Mouse (Mus musculus) forebrain, embryonic 14.5 days (tissue): ENCODE measurements around the gene Prkce. TPM values are rescaled to one million over a fixed set of nuclear protein-coding genes. Genes with fewer than 3 reads are reported as not detected.

Experiments used
- ATAC-seq: fragments of 200-750 bp; cut with Nextera tagmentation; 2 replicates; pipeline ENCODE4 v1.8.0; 2017; ENCODE audit warnings: mild to moderate bottlenecking, moderate library complexity
- DNase-seq: peaks from one replicate; pipeline ENCODE4 v3.0.0-alpha.2; 2015; ENCODE audit warnings: low spot score
- H3K27ac ChIP-seq: fragments of 300-500 bp; sonication (generic); 2 replicates; pipeline ENCODE4 v1.5.1; 2014; ENCODE audit warnings: low read depth, mild to moderate bottlenecking, control low read depth, low read length, moderate library complexity
- H3K27me3 ChIP-seq: fragments of 300-500 bp; sonication (generic); replicated peaks from 2 replicates; pipeline ENCODE4 v1.6.1; 2014; ENCODE audit warnings: low read length, control low read depth, mixed read lengths; ENCODE audit not compliant: control insufficient read depth, insufficient read depth
- H3K36me3 ChIP-seq: fragments of 300-500 bp; sonication (generic); 2 replicates; pipeline ENCODE4 v1.6.1; 2014; ENCODE audit warnings: low read length, control low read depth; ENCODE audit not compliant: control insufficient read depth, insufficient read depth
- H3K4me1 ChIP-seq: fragments of 300-500 bp; sonication (generic); 2 replicates; pipeline ENCODE4 v1.6.1; 2014; ENCODE audit warnings: antibody characterized with exemption, low read length, control low read depth; ENCODE audit not compliant: control insufficient read depth, insufficient read depth
- H3K4me2 ChIP-seq: fragments of 300-500 bp; sonication (generic); 2 replicates; pipeline ENCODE4 v1.6.1; 2014; ENCODE audit warnings: mild to moderate bottlenecking, control low read depth, low read length
- H3K4me3 ChIP-seq: fragments of 300-500 bp; sonication (generic); 2 replicates; pipeline ENCODE4 v1.5.1; 2014; ENCODE audit warnings: low read depth, low read length, control low read depth
- H3K9ac ChIP-seq: fragments of 300-500 bp; sonication (generic); 2 replicates; pipeline ENCODE4 v1.6.1; 2014; ENCODE audit warnings: mild to moderate bottlenecking, low read length, control low read depth, moderate library complexity
- H3K9me3 ChIP-seq: fragments of 300-500 bp; sonication (generic); replicated peaks from 2 replicates; pipeline ENCODE4 v1.6.1; 2016; ENCODE audit warnings: low read length, control low read depth, mixed read lengths; ENCODE audit not compliant: control insufficient read depth
- WGBS: fragments of 180-500 bp; shearing (Covaris S2); extraction: QIAGEN DNeasy Blood & Tissue Kit; methylation state at CpG from one replicate; pipeline ENCODE4 v1.1.7; 2014; 5-methylcytosine and 5-hydroxymethylcytosine counted together
- polyA plus RNA-seq: library from polyadenylated mRNA; unstranded; fragments of >200 nt; fragmentation: Nextera tagmentation; extraction: Ambion mirVana; gene quantifications from 2 replicates; pipeline ENCODE4 v1.2.1, GENCODE M21; 2014

Prkce gene
- polyA plus RNA-seq, 1 experiment from 2014 or later: 16.9 TPM

GRCm38 (mm10) chr17:86253884-86254283, 86.3 kb downstream of the Prkce start:
- 0 out of 2 replicates have a peak overlapping the region, but pooled peaks have one; percentile 44 for H3K27ac ChIP-seq
- ATAC-seq: no peak

DNA sequence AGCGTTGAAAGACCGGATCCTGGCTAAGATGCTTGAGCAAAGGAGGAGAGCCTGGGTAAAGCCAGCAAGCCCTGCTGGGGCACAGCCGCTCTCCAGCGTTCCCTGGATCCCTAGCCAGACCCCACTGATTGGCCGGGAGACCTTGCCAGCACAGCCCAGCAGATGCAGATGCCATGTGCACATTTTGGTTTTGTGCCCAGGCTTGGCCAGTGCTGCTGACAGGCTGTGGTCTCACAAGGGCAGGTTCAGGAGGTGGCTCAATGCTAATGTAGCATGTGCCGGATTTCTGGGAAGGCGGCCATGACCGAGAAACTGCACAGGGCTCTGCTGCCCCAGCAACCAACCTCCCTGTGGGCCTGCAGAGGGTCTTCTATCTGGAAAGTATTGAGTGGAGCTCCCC, 86.7 kb downstream of the Prkce start:
- Histone ChIP-seq H3K4me1 (peaks cover 2% of the 10 kb centered on the region), H3K27me3 (no peaks in the 10 kb centered on the region), H3K27ac (0 out of 2 replicates have a peak overlapping the region, but pooled peaks have one; percentile 44), H3K4me3 (no peak overlapping the region), H3K9ac (no peak overlapping the region), H3K9me3 (no peaks in the 10 kb centered on the region), H3K36me3 (no peaks in the 10 kb centered on the region), H3K4me2 (no peak overlapping the region)
- ATAC-seq (peak; percentile 86; the same call in 1 of the 2 replicates), DNase-seq (peak; percentile 83)
- WGBS: 76% methylated on average over 8 of the region's 8 CpGs

More at GRCm38 (mm10) chr17:86253884-86254283, 86.3 kb downstream of the Prkce start:
- WGBS: 92% methylated on average over 9 of the region's 9 CpGs
- H3K9me3 ChIP-seq: no peaks in the 10 kb centered on the region
- no peak overlapping the region for H3K4me2 ChIP-seq
- H3K9ac ChIP-seq: no peak overlapping the region
- H3K27me3 ChIP-seq: no peaks in the 10 kb centered on the region
- no peak for DNase-seq
- peaks cover 2% of the 10 kb centered on the region for H3K4me1 ChIP-seq
- no peaks in the 10 kb centered on the region for H3K36me3 ChIP-seq
- no peak overlapping the region for H3K4me3 ChIP-seq

- DNase-seq (no peak), ATAC-seq (no peak)
- H3K4me3 ChIP-seq: no peak overlapping the region
- H3K27ac ChIP-seq: no peak overlapping the region
- H3K36me3 ChIP-seq: no peaks in the 10 kb centered on the region
- H3K4me1 ChIP-seq: peaks cover 2% of the 10 kb centered on the region
- H3K27me3 ChIP-seq: no peaks in the 10 kb centered on the region
- WGBS: 95% methylated on average over 6 of the region's 6 CpGs
- no peak overlapping the region for H3K9ac ChIP-seq
- H3K4me2 ChIP-seq: no peak overlapping the region
- no peaks in the 10 kb centered on the region for H3K9me3 ChIP-seq
These were observed 87.4 kb downstream of the Prkce start for GRCm38 (mm10) chr17:86254978-86255377.

DNA sequence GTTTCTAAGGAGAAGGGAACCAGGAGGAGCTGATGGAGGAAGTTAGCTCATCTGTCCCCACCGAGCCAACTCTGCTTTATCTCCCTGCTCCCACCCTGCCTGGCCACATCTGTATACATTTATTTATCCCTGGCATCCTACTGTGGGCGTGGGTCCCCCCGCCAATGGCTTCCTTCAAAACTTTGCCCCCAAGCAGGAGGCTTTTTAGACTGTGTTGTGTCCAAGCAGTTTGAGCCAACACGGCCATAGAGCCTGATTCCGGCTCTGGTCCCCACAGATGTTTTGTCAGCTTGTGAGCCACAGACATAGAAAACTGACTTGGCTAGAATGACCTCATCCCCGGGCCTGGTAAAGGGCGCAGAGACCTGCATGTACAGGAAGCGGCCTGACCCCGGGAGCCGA, 89.1 kb downstream of the Prkce start:
- Histone ChIP-seq H3K4me1 (peaks cover 8% of the 10 kb centered on the region), H3K9ac (no peak overlapping the region), H3K4me2 (no peak overlapping the region), H3K4me3 (no peak overlapping the region), H3K27me3 (no peaks in the 10 kb centered on the region), H3K36me3 (no peaks in the 10 kb centered on the region), H3K27ac (no peak overlapping the region), H3K9me3 (no peaks in the 10 kb centered on the region)
- WGBS: 87% methylated on average over 10 of the region's 10 CpGs
- DNase-seq (no peak), ATAC-seq (no peak)

GRCm38 (mm10) chr17:86261067-86261466, 93.5 kb downstream of the Prkce start:
- H3K4me1 ChIP-seq: peaks cover 6% of the 10 kb centered on the region
- peak; percentile 74 for DNase-seq
- WGBS: 12% methylated on average over 8 of the region's 8 CpGs
- no peaks in the 10 kb centered on the region for H3K9me3 ChIP-seq
- H3K36me3 ChIP-seq: no peaks in the 10 kb centered on the region
- ATAC-seq: peak; percentile 42
- no peaks in the 10 kb centered on the region for H3K27me3 ChIP-seq
- peak overlapping the region; percentile 28; the same call in 1 of the 2 replicates for H3K27ac ChIP-seq
- H3K9ac ChIP-seq: no peak overlapping the region
- no peak overlapping the region for H3K4me2 ChIP-seq
- no peak overlapping the region for H3K4me3 ChIP-seq

DNA sequence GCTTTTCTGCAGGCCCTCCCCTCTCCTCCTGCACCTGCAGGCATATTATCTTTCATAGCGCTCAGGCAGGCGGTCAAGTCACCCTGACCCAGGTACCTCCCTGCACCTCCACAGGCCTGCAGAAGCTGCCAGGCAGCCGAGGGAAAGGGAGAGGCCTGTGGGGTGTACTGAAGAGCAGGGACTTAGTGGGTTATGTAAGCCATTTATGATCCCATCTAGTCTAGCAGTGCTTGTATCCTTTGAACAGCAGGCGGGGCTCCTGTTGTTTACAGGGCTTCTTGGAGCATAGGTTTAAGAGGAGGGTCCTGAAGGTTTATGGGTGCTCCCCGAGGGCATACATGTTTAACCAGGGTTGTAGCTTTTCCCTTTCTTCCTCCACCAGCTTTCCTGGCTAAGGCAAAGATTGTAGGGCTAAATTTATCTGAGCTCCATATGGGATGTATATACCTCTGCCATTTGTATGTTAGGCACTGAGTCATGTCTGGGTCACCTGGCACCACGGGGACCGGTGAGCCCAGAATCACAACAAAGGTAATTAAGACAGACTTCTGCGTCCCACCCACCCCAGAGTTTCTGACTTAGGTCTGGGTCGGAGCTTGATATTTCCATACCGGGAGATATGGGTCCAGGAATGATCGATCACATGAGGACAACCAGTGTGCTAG, 96.5 kb downstream of the Prkce start:
- H3K36me3 ChIP-seq: no peaks in the 10 kb centered on the region
- no peaks in the 10 kb centered on the region for H3K9me3 ChIP-seq
- no peaks in the 10 kb centered on the region for H3K27me3 ChIP-seq
- H3K4me2 ChIP-seq: no peak overlapping the region
- no peak for ATAC-seq
- 91% methylated on average over 11 of the region's 11 CpGs for WGBS
- DNase-seq: no peak
- H3K27ac ChIP-seq: no peak overlapping the region
- no peak overlapping the region for H3K9ac ChIP-seq
- H3K4me1 ChIP-seq: peaks cover 9% of the 10 kb centered on the region
- H3K4me3 ChIP-seq: no peak overlapping the region

GRCm38 (mm10) chr17:86266051-86266450, 98.5 kb downstream of the Prkce start:
- Histone ChIP-seq H3K4me1 (peaks cover 9% of the 10 kb centered on the region), H3K27me3 (no peaks in the 10 kb centered on the region), H3K36me3 (no peaks in the 10 kb centered on the region), H3K4me2 (no peak overlapping the region), H3K9me3 (no peaks in the 10 kb centered on the region), H3K4me3 (no peak overlapping the region), H3K9ac (no peak overlapping the region), H3K27ac (no peak overlapping the region)
- ATAC-seq: peak; percentile 95
- peak; percentile 85 for DNase-seq
- WGBS: 58% methylated on average over 6 of the region's 6 CpGs

DNA sequence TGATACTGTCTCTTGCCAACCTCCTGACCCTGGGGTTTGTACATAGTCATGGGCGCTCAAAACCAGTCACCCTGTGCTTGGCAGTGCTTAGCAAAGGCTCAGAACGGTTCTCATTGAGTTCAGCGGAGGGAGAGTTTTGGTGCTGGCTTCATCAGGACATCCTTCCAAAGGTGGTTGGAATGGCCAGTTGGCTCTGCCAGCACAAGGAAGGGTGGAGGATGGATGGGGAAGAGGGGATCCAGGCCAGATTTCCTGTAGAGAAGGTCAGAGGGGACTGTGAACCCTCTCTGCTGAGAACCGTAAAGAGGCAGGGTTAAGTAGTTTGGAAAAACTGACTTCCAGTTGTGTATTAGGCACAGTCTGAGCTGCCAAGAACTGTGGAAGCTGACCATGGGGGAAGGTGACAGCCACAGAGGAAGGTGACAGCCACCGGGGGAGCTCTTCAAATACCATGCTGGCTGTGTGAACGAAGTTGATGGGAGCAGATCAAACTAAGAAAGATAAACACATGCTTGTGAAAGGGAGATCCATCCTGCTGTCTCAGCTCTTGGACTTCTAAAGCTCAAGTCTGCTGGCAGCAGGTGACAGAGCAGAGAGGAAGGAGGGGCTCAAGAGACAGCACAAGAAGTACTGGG, 99.7 kb downstream of the Prkce start:
- no peak overlapping the region for H3K9ac ChIP-seq
- no peaks in the 10 kb centered on the region for H3K9me3 ChIP-seq
- DNase-seq (no peak), ATAC-seq (no peak)
- no peaks in the 10 kb centered on the region for H3K27me3 ChIP-seq
- H3K36me3 ChIP-seq: no peaks in the 10 kb centered on the region
- WGBS: 76% methylated on average over 6 of the region's 6 CpGs
- no peak overlapping the region for H3K27ac ChIP-seq
- H3K4me2 ChIP-seq: no peak overlapping the region
- H3K4me3 ChIP-seq: no peak overlapping the region
- peaks cover 8% of the 10 kb centered on the region; the same call in 1 of the 2 replicates for H3K4me1 ChIP-seq

DNA sequence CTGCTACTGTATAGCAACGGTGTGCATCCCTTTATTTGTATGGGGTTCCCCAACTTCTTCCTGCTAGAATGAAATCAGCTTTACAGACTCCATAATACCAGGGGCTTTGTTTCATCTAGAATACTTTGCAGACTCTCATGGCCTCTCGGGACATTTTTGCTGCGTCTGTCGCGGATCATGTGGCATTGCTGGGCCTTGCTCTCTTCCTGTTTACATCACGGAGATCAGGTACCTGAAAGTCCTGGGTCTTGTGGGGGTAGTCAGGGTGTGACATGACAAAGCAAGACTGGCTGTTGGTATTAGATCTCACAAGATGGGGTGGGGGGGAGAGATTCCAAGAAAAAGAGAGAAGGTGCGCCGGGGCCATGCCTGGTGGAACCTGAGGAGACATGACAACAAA, 102.1 kb downstream of the Prkce start:
- Histone ChIP-seq H3K4me2 (no peak overlapping the region), H3K27me3 (no peaks in the 10 kb centered on the region), H3K27ac (no peak overlapping the region), H3K9ac (no peak overlapping the region), H3K9me3 (no peaks in the 10 kb centered on the region), H3K36me3 (no peaks in the 10 kb centered on the region), H3K4me1 (peaks cover 13% of the 10 kb centered on the region; the same call in 1 of the 2 replicates), H3K4me3 (no peak overlapping the region)
- ATAC-seq (no peak), DNase-seq (no peak)
- 94% methylated on average over 8 of the region's 8 CpGs for WGBS
